Mouse (Mus musculus) small intestine, adult 2 months (tissue): ENCODE measurements around the gene Sp9. TPM values are rescaled to one million over a fixed set of nuclear protein-coding genes. Genes with fewer than 3 reads are reported as not detected.

Experiments
- H3K27ac ChIP-seq: fragments of 200-500 bp; 2 replicates; pipeline ENCODE4 v1.5.1; 2012; ENCODE audit warnings: low read depth, low read length, control low read depth, inconsistent platforms; ENCODE audit not compliant: insufficient read depth
- H3K27me3 ChIP-seq: fragments of 200-500 bp; 2 replicates; pipeline ENCODE4 v1.6.1; 2012; ENCODE audit warnings: mild to moderate bottlenecking, moderate library complexity, low read length, inconsistent platforms; ENCODE audit not compliant: control insufficient read depth, insufficient read depth
- H3K36me3 ChIP-seq: fragments of 200-500 bp; 2 replicates; pipeline ENCODE4 v1.6.1; 2012; ENCODE audit warnings: mild to moderate bottlenecking, low read length, control low read depth, inconsistent platforms; ENCODE audit not compliant: control insufficient read depth, insufficient read depth
- H3K4me1 ChIP-seq: fragments of 200-500 bp; 2 replicates; pipeline ENCODE4 v1.6.1; 2012; ENCODE audit warnings: low read length, inconsistent platforms, mixed read lengths; ENCODE audit not compliant: control insufficient read depth, insufficient read depth, insufficient read length
- H3K4me3 ChIP-seq: fragments of 200-500 bp; 2 replicates; pipeline ENCODE4 v1.5.1; 2012; ENCODE audit warnings: low read depth, mild to moderate bottlenecking, control low read depth, inconsistent platforms, low read length, moderate library complexity
- CTCF ChIP-seq: fragments of 200-500 bp; IDR thresholded peaks from 2 replicates; pipeline ENCODE4 v1.5.1; 2012; ENCODE audit warnings: low read depth, mild to moderate bottlenecking, control low read depth, inconsistent platforms, low read length, moderate library complexity, mixed read lengths; ENCODE audit not compliant: insufficient replicate concordance, insufficient read length; ENCODE audit errors: extremely low read depth
- POLR2A ChIP-seq: fragments of 200-500 bp; IDR thresholded peaks from 2 replicates; pipeline ENCODE4 v1.6.1; 2012; ENCODE audit warnings: low read depth, mild to moderate bottlenecking, control low read depth, inconsistent platforms, low read length, moderate library complexity
- WGBS: fragments of 180-500 bp; shearing (Covaris S2); methylation state at CpG from one replicate; pipeline ENCODE4 v1.1.7; 2018; 5-methylcytosine and 5-hydroxymethylcytosine counted together
- polyA plus RNA-seq: library from polyadenylated mRNA; depleted of rRNA; stranded (reverse); fragments of >200 nt; gene quantifications from 2 replicates; pipeline ENCODE4 v1.2.3, GENCODE M21; 2012

The Sp9 gene
- polyA plus RNA-seq, 1 experiment = 0.03 TPM

GRCm38 (mm10) chr2:73298154-73298553 is 26.4 kb downstream of the Sp9 start:
- H3K36me3 ChIP-seq = peaks cover 24% of the 10 kb centered on the region
- 94% methylated on average over 7 of the region's 7 CpGs for WGBS

GRCm38 (mm10) chr2:73298841-73299240 is 27.1 kb downstream of the Sp9 start:
- H3K4me1 ChIP-seq = no peaks in the 10 kb centered on the region
- 82% methylated on average over 3 of the region's 3 CpGs for WGBS
- H3K4me3 ChIP-seq = no peak overlapping the region
- no peak for TF ChIP-seq POLR2A
- no peak for TF ChIP-seq CTCF
- H3K27me3 ChIP-seq = no peaks in the 10 kb centered on the region
- H3K36me3 ChIP-seq = peaks cover 27% of the 10 kb centered on the region
- H3K27ac ChIP-seq = no peak overlapping the region

More at GRCm38 (mm10) chr2:73298154-73298553, 26.4 kb downstream of the Sp9 start:
- TF ChIP-seq CTCF (no peak), POLR2A (no peak)
- H3K27me3 ChIP-seq = no peaks in the 10 kb centered on the region
- H3K27ac ChIP-seq = no peak overlapping the region
- H3K4me1 ChIP-seq = no peaks in the 10 kb centered on the region
- H3K4me3 ChIP-seq = no peak overlapping the region

GRCm38 (mm10) chr2:73301979-73302378 is 30.3 kb downstream of the Sp9 start:
- Histone ChIP-seq H3K4me3 (no peak overlapping the region), H3K36me3 (peaks cover 41% of the 10 kb centered on the region)

GRCm38 (mm10) chr2:73302722-73303121 is 31.0 kb downstream of the Sp9 start:
- H3K27ac ChIP-seq = no peak overlapping the region
- no peaks in the 10 kb centered on the region for H3K27me3 ChIP-seq
- H3K4me1 ChIP-seq = no peaks in the 10 kb centered on the region
- WGBS = 94% methylated on average over 9 of the region's 9 CpGs
- no peak overlapping the region for H3K4me3 ChIP-seq
- peaks cover 42% of the 10 kb centered on the region for H3K36me3 ChIP-seq
- TF ChIP-seq POLR2A (no peak), CTCF (no peak)

More at GRCm38 (mm10) chr2:73301979-73302378, 30.3 kb downstream of the Sp9 start:
- WGBS = 35% methylated on average over 1 of the region's 1 CpGs
- H3K27ac ChIP-seq = no peak overlapping the region
- H3K4me1 ChIP-seq = no peaks in the 10 kb centered on the region
- no peaks in the 10 kb centered on the region for H3K27me3 ChIP-seq
- TF ChIP-seq CTCF = no peak
- TF ChIP-seq POLR2A = no peak

- peaks cover 47% of the 10 kb centered on the region for H3K36me3 ChIP-seq
- WGBS = 87% methylated on average over 5 of the region's 5 CpGs
- H3K4me3 ChIP-seq = no peak overlapping the region
- no peaks in the 10 kb centered on the region for H3K27me3 ChIP-seq
- no peak overlapping the region for H3K27ac ChIP-seq
- H3K4me1 ChIP-seq = no peaks in the 10 kb centered on the region
- no peak for TF ChIP-seq POLR2A
- no peak for TF ChIP-seq CTCF
These were observed 32.8 kb downstream of the Sp9 start for GRCm38 (mm10) chr2:73304506-73304905.

GRCm38 (mm10) chr2:73306006-73306405 is 34.3 kb downstream of the Sp9 start:
- H3K27me3 ChIP-seq = no peaks in the 10 kb centered on the region
- no peak overlapping the region for H3K4me3 ChIP-seq
- H3K27ac ChIP-seq = no peak overlapping the region
- TF ChIP-seq POLR2A = no peak
- no peak for TF ChIP-seq CTCF
- H3K36me3 ChIP-seq = peaks cover 52% of the 10 kb centered on the region
- H3K4me1 ChIP-seq = no peaks in the 10 kb centered on the region
- WGBS = 92% methylated on average over 7 of the region's 7 CpGs

GRCm38 (mm10) chr2:73312152-73313116 is 40.7 kb downstream of the Sp9 start, which contains the start of the genes Scrn3 and Cir1:
Scrn3 (plus strand) TSS chr2:73312601.
Cir1 (minus strand) TSS chr2:73312701.
- Histone ChIP-seq H3K36me3 (peaks cover 16% of the 10 kb centered on the region), H3K4me3 (peak within 1 kb of the TSS; percentile 97), H3K27ac (peak within 1 kb of the TSS; percentile 53), H3K27me3 (no peaks in the 10 kb centered on the region), H3K4me1 (no peaks in the 10 kb centered on the region)
- under 1% methylated on average over 64 of the region's 64 CpGs for WGBS
- TF ChIP-seq POLR2A (peak; percentile 69), CTCF (no peak)
